Mouse (Mus musculus): ENCODE results near the gene Vps35l. TPM values are rescaled to one million over a fixed set of nuclear protein-coding genes. Genes with fewer than 3 reads are reported as not detected.
A peak's percentile ranks its signal among the peaks of the same experiment; 100 is the strongest.

The Vps35l gene
- polyA plus RNA-seq, 1 experiment from 2014 or later, result 78.8 TPM

GRCm38 (mm10) chr7:118848796-118849195 lies 108.8 kb downstream of the Vps35l start:
- H3K4me1 ChIP-seq (replicated peaks), result peaks cover 2% of the 10 kb centered on the region; the same call in 1 of the 2 replicates
- H3K36me3 ChIP-seq, result peaks cover 100% of the 10 kb centered on the region
- H3K27me3 ChIP-seq (ENCODE audit: insufficient read depth, poor library complexity, severe bottlenecking), result no peaks in the 10 kb centered on the region
- H3K9me3 ChIP-seq, result no peaks in the 10 kb centered on the region
- peak; percentile 27 for DNase-seq (ENCODE audit: low spot score)
- no peak overlapping the region for H3K4me3 ChIP-seq
- 83% methylated on average over 10 of the region's 10 CpGs for WGBS
- no peak overlapping the region for H3K27ac ChIP-seq

- Histone ChIP-seq H3K27me3 (ENCODE audit: insufficient read depth, poor library complexity, severe bottlenecking) (no peaks in the 10 kb centered on the region), H3K27ac (no peak overlapping the region), H3K4me3 (no peak overlapping the region), H3K4me1 (replicated peaks) (peaks cover 11% of the 10 kb centered on the region), H3K36me3 (peaks cover 94% of the 10 kb centered on the region), H3K9me3 (no peaks in the 10 kb centered on the region)
- no peak for DNase-seq (ENCODE audit: low spot score)
- WGBS, result 89% methylated on average over 5 of the region's 5 CpGs
These were observed 109.7 kb downstream of the Vps35l start for GRCm38 (mm10) chr7:118849543-118850250.

DNA sequence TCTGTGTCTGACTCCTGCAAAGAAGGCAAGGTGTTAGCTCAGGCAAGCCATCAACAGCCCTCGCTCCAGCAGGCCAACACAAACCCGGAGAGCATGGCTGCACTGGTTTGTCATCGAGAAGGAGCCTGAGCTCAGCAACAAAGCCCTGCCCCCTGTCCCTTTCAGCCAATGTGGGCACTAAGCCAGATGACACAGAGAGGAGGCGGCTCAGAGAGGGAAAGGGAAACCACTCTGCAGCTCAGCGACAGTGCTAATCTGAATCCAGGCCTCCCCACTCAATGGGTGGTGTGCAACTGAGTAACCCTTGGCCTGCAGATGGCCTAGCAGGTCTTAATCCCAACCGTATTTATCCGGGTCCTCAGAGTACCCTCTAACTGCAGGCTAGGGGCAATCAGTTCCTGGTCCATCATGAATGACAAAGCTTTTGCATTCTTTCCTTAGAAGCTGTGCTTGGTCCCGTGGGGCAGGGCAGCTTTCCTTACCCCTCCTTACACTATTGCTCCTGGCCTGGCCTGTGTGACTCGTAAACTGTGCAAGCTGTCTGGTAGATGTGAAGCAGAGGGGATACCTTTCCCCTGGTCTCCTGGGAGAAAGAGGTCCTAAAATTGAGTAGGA lies 110.8 kb downstream of the Vps35l start:
- H3K4me1 ChIP-seq (replicated peaks), result peaks cover 16% of the 10 kb centered on the region
- no peak overlapping the region for H3K4me3 ChIP-seq
- no peak overlapping the region for H3K27ac ChIP-seq
- H3K9me3 ChIP-seq, result no peaks in the 10 kb centered on the region
- no peak for DNase-seq (ENCODE audit: low spot score)
- H3K36me3 ChIP-seq, result peaks cover 83% of the 10 kb centered on the region
- WGBS, result 90% methylated on average over 9 of the region's 9 CpGs
- H3K27me3 ChIP-seq (ENCODE audit: insufficient read depth, poor library complexity, severe bottlenecking), result no peaks in the 10 kb centered on the region

GRCm38 (mm10) chr7:118851571-118851970 lies 111.5 kb downstream of the Vps35l start:
- Histone ChIP-seq H3K4me1 (replicated peaks) (peaks cover 21% of the 10 kb centered on the region), H3K27me3 (ENCODE audit: insufficient read depth, poor library complexity, severe bottlenecking) (no peaks in the 10 kb centered on the region), H3K27ac (no peak overlapping the region), H3K9me3 (no peaks in the 10 kb centered on the region), H3K36me3 (peaks cover 75% of the 10 kb centered on the region), H3K4me3 (no peak overlapping the region)
- 95% methylated on average over 7 of the region's 7 CpGs for WGBS
- DNase-seq (ENCODE audit: low spot score), result no peak

DNA sequence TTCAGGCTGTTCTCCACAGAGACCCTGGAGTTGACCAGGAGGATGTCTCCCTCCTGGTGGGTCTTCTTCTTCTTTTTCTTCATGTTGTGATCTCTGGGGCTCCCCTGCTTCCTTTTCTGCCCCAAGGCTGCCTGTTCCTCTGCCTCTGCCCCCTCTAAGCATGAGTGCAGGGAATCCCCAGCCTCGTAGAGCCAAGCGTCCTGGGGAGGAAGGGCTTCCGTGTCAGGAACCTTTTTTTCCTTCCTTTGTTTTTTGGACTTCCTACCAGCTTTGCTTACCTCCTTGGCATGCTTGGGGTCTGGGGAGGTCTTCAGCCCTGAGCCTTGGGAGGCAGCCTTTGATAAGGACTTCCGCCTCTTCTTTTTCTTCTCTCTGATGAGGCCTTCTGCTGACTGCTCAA lies 112.6 kb downstream of the Vps35l start:
- H3K27ac ChIP-seq, result no peak overlapping the region
- H3K36me3 ChIP-seq, result peaks cover 67% of the 10 kb centered on the region
- WGBS, result 82% methylated on average over 4 of the region's 4 CpGs
- peaks cover 21% of the 10 kb centered on the region for H3K4me1 ChIP-seq (replicated peaks)
- DNase-seq (ENCODE audit: low spot score), result no peak
- no peaks in the 10 kb centered on the region for H3K9me3 ChIP-seq
- H3K27me3 ChIP-seq (ENCODE audit: insufficient read depth, poor library complexity, severe bottlenecking), result no peaks in the 10 kb centered on the region
- no peak overlapping the region for H3K4me3 ChIP-seq

- H3K36me3 ChIP-seq, result peaks cover 66% of the 10 kb centered on the region
- 32% methylated on average over 3 of the region's 3 CpGs for WGBS
- H3K4me3 ChIP-seq, result peak overlapping the region; percentile 85
- H3K27me3 ChIP-seq (ENCODE audit: insufficient read depth, poor library complexity, severe bottlenecking), result no peaks in the 10 kb centered on the region
- H3K9me3 ChIP-seq, result no peaks in the 10 kb centered on the region
- peak overlapping the region; percentile 91 for H3K27ac ChIP-seq
- DNase-seq (ENCODE audit: low spot score), result no peak
- H3K4me1 ChIP-seq (replicated peaks), result peaks cover 21% of the 10 kb centered on the region
These were observed 114.6 kb downstream of the Vps35l start for GRCm38 (mm10) chr7:118854606-118855005.

GRCm38 (mm10) chr7:118855171-118855876 lies 115.3 kb downstream of the Vps35l start, which contains the start of gene Iqck:
Gene Iqck, plus strand, starts transcription at chr7:118855752.
- Histone ChIP-seq H3K27ac (peak within 1 kb of the TSS; percentile 91), H3K4me3 (peak within 1 kb of the TSS; percentile 85), H3K9me3 (no peaks in the 10 kb centered on the region), H3K36me3 (peaks cover 59% of the 10 kb centered on the region), H3K27me3 (ENCODE audit: insufficient read depth, poor library complexity, severe bottlenecking) (no peaks in the 10 kb centered on the region), H3K4me1 (replicated peaks) (peaks cover 21% of the 10 kb centered on the region)
- under 1% methylated on average over 57 of the region's 57 CpGs for WGBS
- DNase-seq (ENCODE audit: low spot score), result peak; percentile 93

- H3K9me3 ChIP-seq, result no peaks in the 10 kb centered on the region
- DNase-seq (ENCODE audit: low spot score), result no peak
- H3K36me3 ChIP-seq, result peaks cover 55% of the 10 kb centered on the region
- peak within 1 kb of the TSS; percentile 91 for H3K27ac ChIP-seq
- WGBS, result under 1% methylated on average over 46 of the region's 46 CpGs
- peaks cover 21% of the 10 kb centered on the region for H3K4me1 ChIP-seq (replicated peaks)
- H3K27me3 ChIP-seq (ENCODE audit: insufficient read depth, poor library complexity, severe bottlenecking), result no peaks in the 10 kb centered on the region
- H3K4me3 ChIP-seq, result peak within 1 kb of the TSS; percentile 85
These were observed 115.9 kb downstream of the Vps35l start, which contains the start of gene Knop1 for GRCm38 (mm10) chr7:118855877-118856304. Gene Knop1, minus strand, starts transcription at chr7:118856254.

DNA sequence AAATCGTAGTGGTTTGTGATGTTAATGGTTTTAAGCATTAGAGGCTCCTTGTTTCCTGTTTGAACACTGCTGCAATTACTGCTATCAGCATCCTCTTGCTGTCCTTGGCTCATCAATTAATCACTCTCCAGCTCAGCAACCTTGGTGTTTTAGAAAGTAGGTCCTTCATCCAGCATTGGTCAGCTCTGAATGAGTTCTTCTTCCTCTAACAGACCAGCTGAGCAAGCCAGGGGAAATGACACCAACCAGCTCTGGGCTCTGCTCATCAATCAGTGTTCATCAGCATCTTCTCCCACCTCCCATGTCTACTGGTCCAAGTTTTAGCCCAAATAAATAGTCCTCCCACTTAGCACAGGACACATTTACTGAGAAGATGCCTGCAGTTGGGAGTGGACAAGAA lies 118.6 kb downstream of the Vps35l start:
- no peak for DNase-seq (ENCODE audit: low spot score)
- Histone ChIP-seq H3K27me3 (ENCODE audit: insufficient read depth, poor library complexity, severe bottlenecking) (no peaks in the 10 kb centered on the region), H3K4me1 (replicated peaks) (peaks cover 21% of the 10 kb centered on the region), H3K36me3 (peaks cover 31% of the 10 kb centered on the region), H3K9me3 (no peaks in the 10 kb centered on the region), H3K27ac (no peak overlapping the region), H3K4me3 (no peak overlapping the region)
- WGBS, result 87% methylated on average over 1 of the region's 1 CpGs

DNA sequence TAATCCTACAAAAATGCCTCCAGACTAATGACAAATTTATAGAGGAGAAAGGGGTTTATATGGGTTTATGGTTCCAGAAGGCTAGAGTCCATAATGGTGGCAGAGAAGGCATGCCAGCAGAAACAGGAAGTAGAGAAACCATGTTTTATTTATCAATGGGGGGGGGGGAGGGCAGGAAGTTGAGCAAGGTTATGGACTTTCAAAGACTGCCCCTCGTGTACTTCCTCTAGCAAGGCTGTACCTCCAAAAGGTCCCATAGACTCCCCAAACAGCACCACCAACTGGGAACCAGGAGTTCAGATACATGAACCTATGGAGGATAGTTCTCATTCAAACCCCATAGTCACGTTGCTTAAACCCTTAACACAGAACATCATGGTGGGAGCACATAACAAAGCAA lies 125.3 kb downstream of the Vps35l start:
- Histone ChIP-seq H3K27ac (no peak overlapping the region), H3K27me3 (ENCODE audit: insufficient read depth, poor library complexity, severe bottlenecking) (no peaks in the 10 kb centered on the region), H3K4me1 (replicated peaks) (no peaks in the 10 kb centered on the region), H3K9me3 (no peaks in the 10 kb centered on the region), H3K4me3 (no peak overlapping the region), H3K36me3 (0 out of 2 replicates have a peak, but pooled peaks cover 5% of the 10 kb centered on the region)
- no peak for DNase-seq (ENCODE audit: low spot score)
- WGBS, result 84% methylated on average over 2 of the region's 2 CpGs

- no peak for DNase-seq (ENCODE audit: low spot score)
- WGBS, result 87% methylated on average over 3 of the region's 3 CpGs
- no peaks in the 10 kb centered on the region for H3K9me3 ChIP-seq
- no peak overlapping the region for H3K27ac ChIP-seq
- H3K4me1 ChIP-seq (replicated peaks), result peaks cover 12% of the 10 kb centered on the region; the same call in 1 of the 2 replicates
- no peaks in the 10 kb centered on the region for H3K27me3 ChIP-seq (ENCODE audit: insufficient read depth, poor library complexity, severe bottlenecking)
- H3K4me3 ChIP-seq, result no peak overlapping the region
- H3K36me3 ChIP-seq, result no peaks in the 10 kb centered on the region
These were observed 139.5 kb downstream of the Vps35l start for GRCm38 (mm10) chr7:118879466-118880029.

- Histone ChIP-seq H3K4me3 (no peak overlapping the region), H3K36me3 (no peaks in the 10 kb centered on the region), H3K4me1 (replicated peaks) (peaks cover 52% of the 10 kb centered on the region), H3K27ac (0 out of 2 replicates have a peak overlapping the region, but pooled peaks have one; percentile 53), H3K27me3 (ENCODE audit: insufficient read depth, poor library complexity, severe bottlenecking) (0 out of 2 replicates have a peak, but pooled peaks cover 4% of the 10 kb centered on the region), H3K9me3 (no peaks in the 10 kb centered on the region)
- no peak for DNase-seq (ENCODE audit: low spot score)
- 86% methylated on average over 4 of the region's 4 CpGs for WGBS
These were observed 143.9 kb downstream of the Vps35l start for GRCm38 (mm10) chr7:118883957-118884356.
